Mouse (Mus musculus) lung, adult 2 months (tissue): ENCODE data around the gene Taf1b.

Experiments used
- CTCF ChIP-seq: fragments of 200-500 bp; IDR thresholded peaks from 2 replicates; pipeline ENCODE4 v1.5.1; 2011; ENCODE audit warnings: mild to moderate bottlenecking, low read length, control low read depth; ENCODE audit not compliant: insufficient read depth
- POLR2A ChIP-seq: fragments of 200-500 bp; IDR thresholded peaks from 2 replicates; pipeline ENCODE4 v1.6.1; 2011; ENCODE audit warnings: low read depth, mild to moderate bottlenecking, control low read depth, low read length, borderline replicate concordance; ENCODE audit errors: extremely low read depth

DNA sequence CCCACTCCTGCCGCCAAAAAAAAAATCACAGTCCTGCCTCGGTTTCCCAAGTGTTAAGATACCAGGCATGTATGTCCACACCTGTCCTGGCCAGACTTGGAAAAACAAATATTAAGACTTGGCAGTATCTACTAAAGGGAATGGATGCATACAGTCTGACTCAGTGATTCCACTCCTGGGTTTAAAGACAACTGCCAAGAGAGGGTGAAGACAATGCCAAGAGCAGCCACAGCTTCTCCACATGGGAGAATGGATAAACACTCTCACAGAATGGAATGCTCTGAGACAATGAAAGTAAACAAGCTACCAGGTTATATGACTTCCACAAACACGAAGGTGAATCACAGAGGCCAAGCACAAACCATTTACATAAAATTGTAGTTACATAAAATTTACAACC is 24.9 kb upstream of the Taf1b start:
- TF ChIP-seq POLR2A (no peak), CTCF (no peak)
